In genomic region chr9:77759756-77760155, GRCm38 (mm10) we compare ENCODE assay signal across 23 mouse cellular contexts. TPM values are rescaled to one million over a fixed set of nuclear protein-coding genes. Genes with fewer than 3 reads are reported as not detected.
DNase-seq lines count a peak whose midpoint lies in the region; ATAC-seq and TF ChIP-seq lines count a peak whose summit lies in the region.
"Had no signal": no experiment of that assay in that cellular context is flagged by ENCODE, and none has a peak within 500 bp of the region (broad histone marks: within the 10 kb centered on the region; RNA-seq: fewer than 3 reads in every experiment).

No protein-coding gene starts in this region.

- no peaks in the 10 kb centered on the region; the same call in 1 of the 2 replicates for H3K36me3 ChIP-seq in kidney, adult 2 months (ENCODE audit: control insufficient read depth, insufficient read depth, low read length)
- H3K36me3 ChIP-seq in kidney, embryonic 16.5 days (ENCODE audit: insufficient read depth, low read length) = peaks cover 4% of the 10 kb centered on the region; the same call in 1 of the 2 replicates
- H3K36me3 ChIP-seq in stomach, postnatal 0 days (ENCODE audit: control insufficient read depth, insufficient read depth, low read length) = 0 out of 2 replicates have a peak, but pooled peaks cover 2% of the 10 kb centered on the region
- no peaks in the 10 kb centered on the region for H3K36me3 ChIP-seq in midbrain, postnatal 0 days (ENCODE audit: insufficient read depth, low read length)
- H3K36me3 ChIP-seq: forebrain, embryonic 15.5 days; lung, embryonic 15.5 days had no signal

- no peak overlapping the region for H3K4me3 ChIP-seq in kidney, adult 2 months (ENCODE audit: insufficient read depth, low read depth, low read length)
- H3K4me3 ChIP-seq in kidney, embryonic 16.5 days (ENCODE audit: low read length) = no peak overlapping the region
- H3K4me3 ChIP-seq in stomach, postnatal 0 days (ENCODE audit: low read depth, low read length) = no peak overlapping the region
- H3K4me3 ChIP-seq in midbrain, postnatal 0 days (ENCODE audit: low read depth, low read length) = no peak overlapping the region
- H3K4me3 ChIP-seq: embryonic facial prominence, embryonic 10.5 days; forebrain, embryonic 15.5 days; heart, embryonic 12.5 days; layer of hippocampus, adult 2 months; limb, embryonic 12.5 days; lung, embryonic 15.5 days; megakaryocyte, embryonic 14.5 days; midbrain, embryonic 13.5 days had no signal

- DNase-seq in kidney, adult 2 months = peak; percentile 84
- DNase-seq in Patski (ENCODE audit: low read depth, low spot score) = no peak
- peak; percentile 47 for DNase-seq in adrenal gland, postnatal 14 days
- DNase-seq in kidney, postnatal 36 days = peak; percentile 79 to 81
- DNase-seq in stomach, postnatal 0 days (ENCODE audit: low spot score) = no peak
- no peak for DNase-seq in midbrain, postnatal 0 days (ENCODE audit: low spot score)
- DNase-seq: cerebellum, adult 9-11 months; heart, postnatal 14 days; layer of hippocampus, postnatal 36 days; lung, postnatal 36 days; thymus, adult 2 months had no signal

- CTCF ChIA-PET in Patski (lab: Charles Lee) = interaction anchor here (1.0 to 3.2 kb wide), 8 partner anchors 10 to 144 kb away, joined by 3 to 38 read pairs (median 6); no protein-coding TSS in a partner anchor

- 41% methylated on average over 6 of the region's 6 CpGs for WGBS in kidney, adult 2 months
- WGBS in kidney, embryonic 16.5 days = 56% methylated on average over 6 of the region's 6 CpGs
- 56% methylated on average over 6 of the region's 6 CpGs for WGBS in stomach, postnatal 0 days
- 87% methylated on average over 6 of the region's 6 CpGs for WGBS in midbrain, postnatal 0 days

- no peaks in the 10 kb centered on the region for H3K27me3 ChIP-seq in kidney, adult 2 months (replicated peaks; ENCODE audit: control insufficient read depth, insufficient read depth, low read length)
- H3K27me3 ChIP-seq in kidney, embryonic 16.5 days (ENCODE audit: insufficient read depth, low read length) = no peaks in the 10 kb centered on the region
- no peaks in the 10 kb centered on the region for H3K27me3 ChIP-seq in Patski
- H3K27me3 ChIP-seq in stomach, postnatal 0 days (ENCODE audit: control insufficient read depth, insufficient read depth, low read length) = no peaks in the 10 kb centered on the region
- H3K27me3 ChIP-seq in midbrain, postnatal 0 days (ENCODE audit: insufficient read depth, low read length) = no peaks in the 10 kb centered on the region
- H3K27me3 ChIP-seq: forebrain, embryonic 15.5 days; heart, embryonic 12.5 days; limb, embryonic 12.5 days; lung, embryonic 15.5 days; megakaryocyte, embryonic 14.5 days; midbrain, embryonic 13.5 days had no signal

- ATAC-seq in kidney, embryonic 16.5 days (ENCODE audit: low FRiP score, low TSS enrichment) = no peak
- ATAC-seq in Patski = no peak
- ATAC-seq in stomach, postnatal 0 days (ENCODE audit: low FRiP score, low TSS enrichment) = no peak
- ATAC-seq in midbrain, postnatal 0 days (ENCODE audit: low FRiP score) = no peak
- ATAC-seq: forebrain, embryonic 15.5 days; hindbrain, postnatal 0 days; intestine, embryonic 16.5 days; midbrain, embryonic 13.5 days had no signal

- TF ChIP-seq EP300 in stomach, postnatal 0 days (optimal IDR thresholded peaks at IDR 0.05) = no peak

- H3K27ac ChIP-seq in kidney, adult 2 months (ENCODE audit: insufficient read depth, low read depth, low read length) = no peak overlapping the region
- H3K27ac ChIP-seq in kidney, embryonic 16.5 days (ENCODE audit: low read length) = no peak overlapping the region
- no peak overlapping the region for H3K27ac ChIP-seq in stomach, postnatal 0 days (replicated peaks)
- H3K27ac ChIP-seq in midbrain, postnatal 0 days (ENCODE audit: low read depth, low read length) = no peak overlapping the region
- H3K27ac ChIP-seq: embryonic facial prominence, embryonic 10.5 days; forebrain, embryonic 15.5 days; hindbrain, postnatal 0 days; layer of hippocampus, adult 2 months; limb, embryonic 12.5 days; liver, embryonic 14.5 days; lung, embryonic 15.5 days; midbrain, embryonic 13.5 days had no signal

- peaks cover 9% of the 10 kb centered on the region; the same call in 1 of the 2 replicates for H3K4me1 ChIP-seq in kidney, adult 2 months (ENCODE audit: control insufficient read depth, insufficient read depth, low read length)
- H3K4me1 ChIP-seq in kidney, embryonic 16.5 days (ENCODE audit: insufficient read depth, low read length) = peaks cover 13% of the 10 kb centered on the region; the same call in 1 of the 2 replicates
- no peaks in the 10 kb centered on the region; the same call in 1 of the 2 replicates for H3K4me1 ChIP-seq in stomach, postnatal 0 days (replicated peaks; ENCODE audit: control insufficient read depth, insufficient read depth)
- H3K4me1 ChIP-seq in midbrain, postnatal 0 days (ENCODE audit: insufficient read depth, low read length) = peaks cover 5% of the 10 kb centered on the region; the same call in 1 of the 2 replicates

- in situ Hi-C loops in Patski (cut with MboI; ENCODE audit: low pct_unique_long_range_greater_than_20kb) = loop anchor here (10.0 kb wide), 1 partner anchor 95 kb away; no protein-coding TSS in a partner anchor

- TF ChIP-seq POLR2A in kidney, adult 2 months (IDR thresholded peaks at IDR 0.05; ENCODE audit: low read depth, low read length) = no peak

- POLR2A ChIA-PET in Patski (lab: Charles Lee) = interaction anchor here (1.0 to 1.4 kb wide), 4 partner anchors 9 to 74 kb away, joined by 3 to 4 read pairs (median 3); no protein-coding TSS in a partner anchor

- no peak overlapping the region for H3K9ac ChIP-seq in kidney, embryonic 16.5 days (replicated peaks; ENCODE audit: low read length)
- H3K9ac ChIP-seq in stomach, postnatal 0 days (ENCODE audit: low read length) = no peak overlapping the region
- H3K9ac ChIP-seq in midbrain, postnatal 0 days (replicated peaks; ENCODE audit: low read length, poor library complexity, severe bottlenecking) = no peak overlapping the region
- H3K9ac ChIP-seq: forebrain, embryonic 15.5 days; heart, embryonic 12.5 days; limb, embryonic 12.5 days; liver, embryonic 14.5 days; lung, embryonic 15.5 days; midbrain, embryonic 13.5 days had no signal

- no peaks in the 10 kb centered on the region for H3K9me3 ChIP-seq in kidney, embryonic 16.5 days (ENCODE audit: low read length)
- no peaks in the 10 kb centered on the region for H3K9me3 ChIP-seq in stomach, postnatal 0 days (ENCODE audit: control insufficient read depth, low read length)
- no peaks in the 10 kb centered on the region for H3K9me3 ChIP-seq in midbrain, postnatal 0 days (ENCODE audit: low read length)
- H3K9me3 ChIP-seq: embryonic facial prominence, embryonic 10.5 days; forebrain, embryonic 15.5 days; heart, embryonic 12.5 days; limb, embryonic 12.5 days; lung, embryonic 15.5 days; megakaryocyte, embryonic 14.5 days; midbrain, embryonic 13.5 days had no signal

- no peak overlapping the region for H3K4me2 ChIP-seq in kidney, embryonic 16.5 days (replicated peaks; ENCODE audit: low read depth, low read length)
- no peak overlapping the region for H3K4me2 ChIP-seq in stomach, postnatal 0 days (replicated peaks; ENCODE audit: low read depth)
- no peak overlapping the region for H3K4me2 ChIP-seq in midbrain, postnatal 0 days (ENCODE audit: low read depth, low read length, poor library complexity, severe bottlenecking)
- H3K4me2 ChIP-seq: forebrain, embryonic 15.5 days; heart, embryonic 12.5 days; limb, embryonic 12.5 days; lung, embryonic 15.5 days; midbrain, embryonic 13.5 days had no signal

- no peak for TF ChIP-seq CTCF in kidney, adult 2 months (conservative IDR thresholded peaks at IDR 0.05; ENCODE audit: insufficient read depth, insufficient read length, low read depth, low read length)
- TF ChIP-seq CTCF in Patski (IDR thresholded peaks at IDR 0.05) = peak; percentile 31
- no peak for TF ChIP-seq CTCF in stomach, postnatal 0 days (IDR thresholded peaks at IDR 0.05; ENCODE audit: low read depth)
- TF ChIP-seq CTCF in midbrain, postnatal 0 days (IDR thresholded peaks at IDR 0.05) = no peak

RNA-seq across cellular contexts. Expression of gene Gclc, which starts 5.4 kb away (rescaled TPM):
- polyA plus RNA-seq in kidney, adult 2 months (2012; rRNA removed) = 88.7 and 99.9 TPM in 2 replicates
- polyA plus RNA-seq in kidney, embryonic 16.5 days (2015; fragmentation: Nextera tagmentation; extraction: Ambion mirVana) = 24.0 and 26.8 TPM in 2 replicates
- 183 TPM for polyA plus RNA-seq in Patski (2021)
- 39.5 and 45.1 TPM in 2 replicates for total RNA-seq in adrenal gland, postnatal 14 days (2021)
- polyA plus RNA-seq in stomach, postnatal 0 days (2015; fragmentation: Nextera tagmentation; extraction: Ambion mirVana) = 18.1 and 20.2 TPM in 2 replicates
- 23.7 and 29.7 TPM in 2 replicates for total RNA-seq in midbrain, postnatal 0 days (2014; rRNA removed)
- 13.3 and 15.7 TPM in 2 replicates for polyA plus RNA-seq in midbrain, postnatal 0 days (2015; fragmentation: Nextera tagmentation; extraction: Ambion mirVana)

Comparison
In these comparisons a context has a peak if more than half of its experiments do, and no peak if none do; other contexts are left out.
1. DNase-seq: peak in kidney, adult 2 months (single experiment), adrenal gland, postnatal 14 days (single experiment) and kidney, postnatal 36 days (2 of 2); none in Patski (single experiment), stomach, postnatal 0 days (single experiment) and midbrain, postnatal 0 days (single experiment).